Mouse (Mus musculus): ENCODE data around the gene Stxbp6.

DNA sequence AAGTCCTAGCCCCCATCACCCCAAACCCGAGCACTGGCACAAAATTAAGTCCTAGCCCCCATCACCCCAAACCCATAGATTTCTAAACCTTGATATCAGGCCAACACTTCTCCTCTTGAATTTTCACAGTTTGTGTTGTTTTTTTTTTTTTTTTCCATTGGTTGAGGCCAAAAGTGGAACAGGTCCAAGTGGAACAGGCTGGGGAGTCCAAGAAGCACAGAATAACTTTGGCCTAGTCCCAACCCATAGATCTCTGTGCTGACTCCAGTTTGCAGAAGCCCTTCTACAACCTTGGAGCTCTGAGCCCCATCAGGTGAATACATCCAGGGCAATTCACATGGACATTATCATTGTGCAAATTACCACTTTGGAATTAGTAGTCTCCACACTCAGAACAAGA is 48.2 kb downstream of the Stxbp6 start:
- no peak for TF ChIP-seq CTCF (IDR thresholded peaks at IDR 0.05; ENCODE audit: low read depth)
- no peak for TF ChIP-seq EP300 (optimal IDR thresholded peaks at IDR 0.05)
